Mouse (Mus musculus) lung, adult 2 months (tissue): ENCODE results near the gene Slx4ip. TPM values are rescaled to one million over a fixed set of nuclear protein-coding genes. Genes with fewer than 3 reads are reported as not detected.

ENCODE experiments used
- DNase-seq: peaks from one replicate; pipeline ENCODE4 v3.0.0; 2022
- H3K4me1 ChIP-seq: fragments of 200-500 bp; 2 replicates; pipeline ENCODE4 v1.6.1; 2011; ENCODE audit warnings: low read length; ENCODE audit not compliant: control insufficient read depth, insufficient read depth
- H3K4me3 ChIP-seq: fragments of 200-500 bp; replicated peaks from 2 replicates; pipeline ENCODE3; 2011; ENCODE audit warnings: low read depth, mild to moderate bottlenecking, control low read depth, low read length; ENCODE audit errors: extremely low read depth
- CTCF ChIP-seq: fragments of 200-500 bp; IDR thresholded peaks from 2 replicates; pipeline ENCODE4 v1.5.1; 2011; ENCODE audit warnings: mild to moderate bottlenecking, low read length, control low read depth; ENCODE audit not compliant: insufficient read depth
- POLR2A ChIP-seq: fragments of 200-500 bp; IDR thresholded peaks from 2 replicates; pipeline ENCODE4 v1.6.1; 2011; ENCODE audit warnings: low read depth, mild to moderate bottlenecking, control low read depth, low read length, borderline replicate concordance; ENCODE audit errors: extremely low read depth
- WGBS: fragments of 180-500 bp; shearing (Covaris S2); methylation state at CpG from one replicate; pipeline ENCODE4 v1.1.7; 2018; 5-methylcytosine and 5-hydroxymethylcytosine counted together
- polyA plus RNA-seq: library from polyadenylated mRNA; depleted of rRNA; stranded (reverse); fragments of >200 nt; gene quantifications from 2 replicates; pipeline ENCODE4 v1.2.3, GENCODE M21; 2012

Slx4ip gene
- polyA plus RNA-seq, 1 experiment = 0.70 TPM

DNA sequence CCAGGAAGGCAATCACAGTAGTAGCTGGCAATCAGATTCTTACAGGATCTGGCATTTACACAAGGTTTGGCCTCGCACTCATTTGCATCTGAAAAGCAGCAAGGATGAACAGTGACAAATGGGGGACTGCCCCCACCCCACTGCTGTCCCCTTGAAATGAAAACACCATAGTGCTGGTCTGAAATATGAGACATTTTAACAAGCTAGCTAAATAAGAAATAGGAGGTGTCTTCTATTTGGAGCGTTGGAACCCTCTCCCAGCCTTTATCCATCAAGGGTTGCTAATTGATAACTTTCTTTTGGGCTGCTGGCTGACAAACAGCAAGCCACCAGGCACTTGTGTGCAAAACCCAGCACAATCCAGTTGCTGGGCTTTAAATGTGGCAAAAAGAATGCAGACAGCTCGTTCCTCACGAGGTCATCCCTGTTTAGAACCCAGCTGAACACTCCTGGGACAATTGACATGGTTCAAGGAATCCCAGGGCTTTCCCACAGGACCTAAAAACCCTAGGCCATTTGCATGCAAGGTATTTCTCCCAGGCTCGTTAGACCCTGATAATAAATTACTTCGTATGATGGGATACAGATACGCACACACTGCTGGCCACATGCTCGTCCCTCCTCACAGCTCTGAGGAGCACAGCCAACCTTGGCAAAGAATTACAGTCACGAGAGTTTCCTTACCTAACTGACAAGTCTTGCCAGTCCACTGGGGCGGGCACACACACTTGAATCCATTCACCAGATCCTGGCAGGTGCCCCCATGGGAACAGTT lies 201.7 kb downstream of the Slx4ip start:
- no peak for DNase-seq
- no peak overlapping the region for H3K4me3 ChIP-seq
- 63% methylated on average over 10 of the region's 10 CpGs for WGBS
- TF ChIP-seq CTCF (no peak), POLR2A (no peak)
- no peaks in the 10 kb centered on the region for H3K4me1 ChIP-seq

DNA sequence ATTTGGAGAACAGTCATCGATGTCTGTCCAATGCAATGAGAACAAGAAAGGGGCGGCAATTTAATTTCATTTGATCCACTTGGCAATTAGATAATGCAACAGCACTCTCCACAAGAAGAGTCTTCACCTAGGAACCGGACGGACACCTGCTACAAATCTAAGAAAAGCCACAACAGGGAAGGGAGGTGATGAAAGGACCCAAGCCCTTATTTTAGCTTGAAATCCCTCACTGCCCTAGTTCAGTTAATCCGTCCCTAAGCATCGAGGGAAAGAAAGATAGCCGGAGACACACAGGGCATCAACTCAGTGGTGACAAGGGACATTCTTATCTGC lies 202.2 kb downstream of the Slx4ip start:
- no peak for TF ChIP-seq CTCF
- TF ChIP-seq POLR2A = no peak
- DNase-seq = no peak
- no peaks in the 10 kb centered on the region; the same call in 1 of the 2 replicates for H3K4me1 ChIP-seq
- no peak overlapping the region for H3K4me3 ChIP-seq
- WGBS = 85% methylated on average over 7 of the region's 7 CpGs

DNA sequence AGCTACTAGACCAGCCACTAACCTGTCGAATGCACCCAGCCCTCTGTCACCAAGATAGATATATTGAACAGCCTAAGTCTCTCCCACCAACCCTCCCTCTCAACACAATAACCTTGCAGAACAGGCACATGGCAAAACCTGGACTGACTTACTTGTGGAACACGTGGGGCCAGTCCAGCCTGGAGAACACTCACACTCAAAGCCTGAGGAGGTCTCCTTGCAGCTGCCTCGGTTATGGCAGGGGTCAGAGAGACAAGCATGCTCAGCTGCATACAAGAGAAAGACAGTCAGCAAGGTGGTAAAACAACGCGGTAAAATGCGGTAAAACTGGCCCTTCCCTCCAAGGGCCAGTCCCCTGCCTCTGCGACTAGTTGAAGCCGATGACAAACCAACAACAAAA lies 203.3 kb downstream of the Slx4ip start:
- TF ChIP-seq POLR2A = no peak
- no peak for TF ChIP-seq CTCF
- DNase-seq = no peak
- H3K4me1 ChIP-seq = peaks cover 5% of the 10 kb centered on the region; the same call in 1 of the 2 replicates
- H3K4me3 ChIP-seq = no peak overlapping the region
- WGBS = 81% methylated on average over 8 of the region's 8 CpGs

DNA sequence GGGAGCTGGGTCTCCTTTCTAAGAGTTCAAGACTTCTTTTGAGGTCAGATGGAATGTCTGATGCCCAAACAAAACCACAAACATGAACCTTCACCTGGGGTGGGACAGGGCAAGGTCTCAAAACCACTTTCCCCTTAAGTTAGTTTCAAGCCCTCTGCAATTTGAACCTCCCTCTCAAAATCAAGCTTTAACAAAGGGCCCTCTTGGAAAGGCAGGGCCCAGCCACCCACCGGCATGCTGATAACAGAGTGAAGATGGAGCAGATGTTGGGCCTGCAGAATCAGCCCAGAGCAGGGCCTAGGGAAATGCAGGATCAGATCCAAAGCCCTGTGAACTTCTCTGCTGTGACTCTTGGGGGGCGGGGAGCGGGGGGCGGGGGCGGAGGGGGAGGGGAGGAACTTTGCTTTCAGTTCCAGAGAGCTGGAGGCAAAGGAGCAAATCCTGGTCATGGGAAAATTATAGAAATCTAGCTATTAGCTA lies 206.0 kb downstream of the Slx4ip start:
- no peak for TF ChIP-seq POLR2A
- TF ChIP-seq CTCF = no peak
- WGBS = 52% methylated on average over 5 of the region's 5 CpGs
- no peak for DNase-seq
- no peak overlapping the region for H3K4me3 ChIP-seq
- peaks cover 5% of the 10 kb centered on the region; the same call in 1 of the 2 replicates for H3K4me1 ChIP-seq

DNA sequence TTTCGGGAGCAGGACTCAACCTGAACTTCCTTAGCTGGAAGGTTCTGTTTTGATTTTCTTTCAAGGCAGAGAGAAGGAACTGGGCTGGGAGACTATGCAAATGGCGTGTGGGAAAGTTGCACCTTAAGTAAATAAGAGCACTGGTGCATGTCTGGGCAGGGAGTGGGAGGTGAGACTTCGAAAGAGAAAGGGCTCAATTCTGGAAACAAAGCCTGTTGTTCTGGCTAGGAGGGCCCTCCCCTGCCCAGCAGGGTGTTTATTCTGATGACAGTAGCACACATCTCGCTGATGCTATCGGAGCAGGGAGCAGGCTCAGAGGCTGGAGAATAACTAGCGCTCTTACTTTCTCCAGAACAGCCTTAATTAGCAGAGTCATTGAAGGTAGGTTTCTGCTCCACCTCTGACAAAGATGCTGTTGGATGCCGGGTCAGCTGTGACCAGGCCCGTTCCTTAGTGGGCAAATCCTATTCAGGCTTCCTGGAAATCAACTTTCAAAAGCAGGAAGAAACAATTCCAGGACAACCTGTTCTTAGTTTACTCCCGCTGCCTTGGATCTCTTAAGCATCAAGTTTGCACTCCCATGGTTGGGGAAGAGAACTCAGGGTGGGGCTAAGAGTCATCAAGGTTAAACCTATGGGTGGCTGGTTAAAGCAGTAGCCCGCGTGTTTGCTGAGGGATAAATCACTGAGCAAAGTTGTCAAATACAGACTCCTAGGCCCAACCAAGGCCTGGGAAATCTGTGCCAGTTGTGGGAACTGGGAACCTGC lies 207.4 kb downstream of the Slx4ip start:
- Histone ChIP-seq H3K4me1 (peaks cover 7% of the 10 kb centered on the region), H3K4me3 (no peak overlapping the region)
- no peak for TF ChIP-seq CTCF
- no peak for TF ChIP-seq POLR2A
- 55% methylated on average over 11 of the region's 11 CpGs for WGBS
- DNase-seq = no peak

DNA sequence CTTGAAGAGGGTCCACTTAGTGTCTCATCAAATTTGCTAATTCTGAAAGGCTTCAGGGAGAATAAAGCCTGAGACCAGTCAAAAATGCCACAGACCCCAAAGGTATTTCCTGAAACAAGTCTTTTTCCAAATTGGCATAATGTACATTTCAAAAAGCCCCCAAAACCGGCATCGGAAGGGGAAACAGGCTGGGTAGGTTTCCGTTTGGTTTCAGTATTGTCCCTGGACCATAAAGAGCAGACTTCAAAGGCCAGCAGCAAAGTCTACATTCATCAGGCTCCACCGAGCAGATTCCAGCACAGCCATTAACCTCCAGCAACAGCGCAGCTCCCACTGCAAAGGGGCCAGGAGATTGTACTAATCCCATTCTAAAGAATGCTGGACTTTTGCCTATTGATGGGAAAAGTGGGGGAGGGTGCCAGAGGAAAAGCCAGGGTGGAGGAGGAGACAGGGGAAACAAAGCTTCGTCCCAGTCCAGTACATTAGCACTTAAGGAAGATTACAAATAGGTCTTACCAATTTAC lies 208.3 kb downstream of the Slx4ip start:
- H3K4me1 ChIP-seq = peaks cover 7% of the 10 kb centered on the region
- TF ChIP-seq CTCF (no peak), POLR2A (no peak)
- no peak overlapping the region for H3K4me3 ChIP-seq
- WGBS = 62% methylated on average over 6 of the region's 6 CpGs
- no peak for DNase-seq

DNA sequence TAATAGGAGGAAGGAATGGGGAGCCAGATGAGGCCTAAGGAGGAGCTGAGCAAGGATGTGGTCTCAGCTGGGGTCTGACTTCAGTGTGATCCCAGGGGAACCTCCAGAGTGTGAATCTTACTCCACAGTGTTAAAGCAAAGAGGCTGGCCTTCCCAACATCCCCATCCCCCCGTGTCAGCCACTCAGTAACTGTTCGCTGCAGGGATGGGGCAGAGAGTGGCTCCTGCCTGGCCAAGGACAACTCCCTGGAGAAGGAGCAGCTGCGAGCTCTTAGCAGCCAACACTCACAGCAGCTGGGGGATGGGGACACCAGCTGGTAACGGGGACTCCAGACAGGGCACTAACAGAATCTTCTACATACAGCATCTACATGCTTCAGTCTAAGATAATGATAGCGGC lies 210.1 kb downstream of the Slx4ip start:
- H3K4me1 ChIP-seq = peaks cover 7% of the 10 kb centered on the region
- no peak for DNase-seq
- TF ChIP-seq POLR2A (no peak), CTCF (no peak)
- WGBS = 51% methylated on average over 5 of the region's 5 CpGs
- no peak overlapping the region for H3K4me3 ChIP-seq

DNA sequence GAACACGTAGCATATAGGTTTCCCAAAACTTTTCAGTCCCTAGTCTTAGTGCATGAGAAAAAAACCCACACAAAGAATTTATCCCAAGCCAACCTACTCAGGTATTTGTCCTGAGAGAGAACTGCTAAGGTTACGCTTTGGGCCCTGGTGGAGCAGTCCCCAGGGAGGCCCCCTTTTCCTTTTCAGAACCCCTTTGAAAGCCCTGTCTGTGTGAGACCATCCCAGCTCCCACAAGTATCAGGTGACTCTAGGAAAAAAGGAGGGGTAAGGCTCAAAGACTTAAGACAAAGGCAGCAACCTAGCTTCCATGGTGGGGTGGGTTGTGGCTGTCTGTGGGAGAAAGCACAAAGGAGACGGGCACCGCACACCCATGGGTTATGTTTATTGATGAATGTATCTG lies 216.2 kb downstream of the Slx4ip start:
- TF ChIP-seq CTCF (no peak), POLR2A (no peak)
- 71% methylated on average over 4 of the region's 4 CpGs for WGBS
- H3K4me3 ChIP-seq = no peak overlapping the region
- H3K4me1 ChIP-seq = peaks cover 13% of the 10 kb centered on the region
- no peak for DNase-seq

DNA sequence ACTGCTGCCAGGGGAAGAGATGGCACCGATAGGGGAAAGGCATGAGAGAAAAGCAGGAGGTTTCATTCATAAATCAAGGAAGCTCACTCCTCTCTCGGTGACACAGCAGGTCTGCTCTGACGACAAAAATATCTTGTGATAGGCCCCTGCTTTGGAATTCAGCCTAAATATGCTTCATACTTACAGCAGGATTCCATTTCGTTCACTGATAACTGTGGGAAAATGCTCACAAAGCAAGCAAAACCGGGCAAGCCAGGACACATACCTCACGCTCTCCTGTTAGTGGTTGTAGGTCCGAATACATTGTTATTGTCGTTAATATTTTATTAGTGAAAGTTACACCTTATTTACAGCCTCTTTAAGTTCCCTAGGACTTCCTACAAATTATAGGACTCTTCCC lies 216.9 kb downstream of the Slx4ip start:
- no peak for DNase-seq
- WGBS = 49% methylated on average over 8 of the region's 8 CpGs
- Histone ChIP-seq H3K4me3 (no peak overlapping the region), H3K4me1 (peaks cover 16% of the 10 kb centered on the region)
- TF ChIP-seq CTCF (no peak), POLR2A (no peak)
